Mouse (Mus musculus) cerebellum, adult 2 months (tissue): ENCODE data around the gene Sass6.

Source experiments
- CTCF ChIP-seq: fragments of 200-500 bp; IDR thresholded peaks from 2 replicates; pipeline ENCODE4 v1.5.1; 2011; ENCODE audit warnings: low read depth, mild to moderate bottlenecking, control low read depth, low read length, moderate library complexity, borderline replicate concordance; ENCODE audit not compliant: insufficient read depth
- POLR2A ChIP-seq: fragments of 200-500 bp; IDR thresholded peaks from 2 replicates; pipeline ENCODE4 v1.6.1; 2011; ENCODE audit warnings: low read length, control low read depth, borderline replicate concordance; ENCODE audit not compliant: insufficient read depth

DNA sequence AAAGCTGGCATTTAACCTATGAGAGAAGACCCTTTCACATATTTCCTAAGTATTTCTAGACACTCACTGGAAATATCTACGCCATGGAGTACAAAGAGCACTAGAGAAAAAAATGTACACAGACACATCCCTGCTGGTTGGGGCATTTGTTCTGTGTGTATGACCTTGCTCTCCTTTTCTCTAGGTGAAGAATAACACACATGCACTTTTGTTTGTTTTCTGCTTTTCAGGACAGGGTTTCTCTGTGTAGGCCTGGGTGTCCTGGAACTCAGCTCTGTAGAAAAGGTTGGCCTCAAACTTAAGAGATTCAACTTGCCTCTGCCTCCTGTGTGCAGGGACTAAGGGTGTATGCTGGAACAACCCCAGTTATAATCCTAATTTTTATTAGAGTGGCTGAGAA lies 51.6 kb downstream of the Sass6 start:
- no peak for TF ChIP-seq CTCF
- no peak for TF ChIP-seq POLR2A
